13 mouse cellular contexts compared by ENCODE assay signal in the genomic region with DNA sequence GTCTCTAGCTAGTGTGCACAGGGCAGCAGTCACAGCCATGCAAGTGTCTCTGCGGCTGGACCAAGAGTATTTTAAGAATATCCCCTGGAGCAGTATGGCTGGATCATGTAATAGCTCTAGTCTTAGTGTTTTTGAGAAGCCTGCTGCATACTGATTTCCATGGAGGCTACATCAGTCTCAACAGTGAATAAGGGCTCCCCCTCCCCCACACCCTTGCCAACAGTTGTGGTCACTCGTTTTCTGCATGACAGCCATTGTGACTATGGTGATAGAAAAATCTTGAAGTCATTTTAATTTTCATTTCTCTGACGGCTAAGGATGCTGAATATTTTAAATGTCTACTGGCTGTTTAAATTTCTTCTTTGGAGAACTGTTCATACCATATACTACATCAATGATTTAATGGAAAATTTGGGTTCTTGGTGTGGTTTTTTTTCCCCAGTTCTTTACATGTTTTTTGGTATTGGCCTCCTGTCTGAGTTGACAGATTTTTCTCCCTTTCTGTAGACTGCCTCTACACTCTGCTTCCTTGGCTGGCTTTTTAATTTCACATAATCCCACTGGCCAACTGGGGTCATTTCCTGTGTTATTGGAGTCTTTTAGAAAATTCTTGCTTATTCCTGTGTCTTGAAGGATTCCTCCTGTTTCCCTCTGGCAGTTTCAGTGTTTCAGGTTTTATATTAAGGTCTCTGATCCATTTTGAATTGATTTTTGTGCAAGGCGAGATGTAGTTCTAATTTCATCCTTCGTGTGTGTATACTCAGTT. TPM values are rescaled to one million over a fixed set of nuclear protein-coding genes. Genes with fewer than 3 reads are reported as not detected.
DNase-seq lines count a peak whose midpoint lies in the region; ATAC-seq lines count a peak whose summit lies in the region.
"Had no signal": no experiment of that assay in that cellular context is flagged by ENCODE, and none has a peak within 500 bp of the region (broad histone marks: within the 10 kb centered on the region; RNA-seq: fewer than 3 reads in every experiment).

No protein-coding gene starts in this region.

- H3K9ac ChIP-seq in heart, embryonic 12.5 days: no peak overlapping the region
- no peak overlapping the region for H3K9ac ChIP-seq in embryonic facial prominence, embryonic 14.5 days (ENCODE audit: low read depth, low read length)
- H3K9ac ChIP-seq in limb, embryonic 13.5 days: no peak overlapping the region
- H3K9ac ChIP-seq: forebrain, embryonic 15.5 days had no signal

- no peak for ATAC-seq in heart, embryonic 12.5 days (ENCODE audit: insufficient number of reproducible peaks, low FRiP score)
- no peak for ATAC-seq in embryonic facial prominence, embryonic 14.5 days (ENCODE audit: low read depth)
- no peak for ATAC-seq in limb, embryonic 13.5 days (ENCODE audit: low FRiP score, low read depth)
- no peak for ATAC-seq in CD4-positive, CD25-positive, alpha-beta regulatory T cell, adult 4 months

- no peaks in the 10 kb centered on the region for H3K36me3 ChIP-seq in heart, embryonic 12.5 days
- no peaks in the 10 kb centered on the region for H3K36me3 ChIP-seq in embryonic facial prominence, embryonic 14.5 days (ENCODE audit: control insufficient read depth, insufficient read depth, low read length)
- no peaks in the 10 kb centered on the region for H3K36me3 ChIP-seq in limb, embryonic 13.5 days
- H3K36me3 ChIP-seq: forebrain, embryonic 15.5 days had no signal

- no peak overlapping the region for H3K4me2 ChIP-seq in heart, embryonic 12.5 days
- H3K4me2 ChIP-seq in embryonic facial prominence, embryonic 14.5 days (ENCODE audit: low read depth, low read length): no peak overlapping the region
- H3K4me2 ChIP-seq in limb, embryonic 13.5 days (replicated peaks): no peak overlapping the region
- H3K4me2 ChIP-seq: forebrain, embryonic 15.5 days had no signal

- intact Hi-C loops in left cerebral cortex, postnatal 36 days (cut with DNase I): no loop called here

- no peaks in the 10 kb centered on the region for H3K27me3 ChIP-seq in heart, embryonic 12.5 days (replicated peaks)
- no peaks in the 10 kb centered on the region for H3K27me3 ChIP-seq in embryonic facial prominence, embryonic 14.5 days (replicated peaks; ENCODE audit: control insufficient read depth, insufficient read depth, low read length)
- no peaks in the 10 kb centered on the region for H3K27me3 ChIP-seq in limb, embryonic 13.5 days
- H3K27me3 ChIP-seq: forebrain, embryonic 15.5 days had no signal

- 77% methylated on average over 5 of the region's 5 CpGs for WGBS in heart, embryonic 12.5 days
- 50% methylated on average over 5 of the region's 5 CpGs for WGBS in embryonic facial prominence, embryonic 14.5 days
- WGBS in limb, embryonic 13.5 days: 54% methylated on average over 5 of the region's 5 CpGs

- no peak overlapping the region for H3K4me3 ChIP-seq in heart, embryonic 12.5 days
- H3K4me3 ChIP-seq in embryonic facial prominence, embryonic 14.5 days (ENCODE audit: low read depth, low read length): no peak overlapping the region
- no peak overlapping the region for H3K4me3 ChIP-seq in limb, embryonic 13.5 days
- H3K4me3 ChIP-seq: forebrain, embryonic 15.5 days had no signal

- H3K9me3 ChIP-seq in heart, embryonic 12.5 days (replicated peaks): no peaks in the 10 kb centered on the region
- H3K9me3 ChIP-seq in embryonic facial prominence, embryonic 14.5 days (ENCODE audit: control insufficient read depth, low read length): no peaks in the 10 kb centered on the region
- H3K9me3 ChIP-seq in limb, embryonic 13.5 days: no peaks in the 10 kb centered on the region
- H3K9me3 ChIP-seq: forebrain, embryonic 15.5 days had no signal

- peak; percentile 33 for DNase-seq in heart, adult 8-10 months (ENCODE audit: low spot score)
- DNase-seq in kidney, adult 9 months: peak; percentile 30
- no peak for DNase-seq in kidney, postnatal 25 days
- no peak for DNase-seq in embryonic facial prominence, embryonic 14.5 days (ENCODE audit: low spot score)
- DNase-seq in left cerebral cortex, postnatal 36 days (ENCODE audit: low spot score in 2 of 2): no peak
- DNase-seq: thymus, postnatal 4 days had no signal

- H3K27ac ChIP-seq in heart, embryonic 12.5 days (ENCODE audit: poor library complexity, severe bottlenecking): no peak overlapping the region
- H3K27ac ChIP-seq in embryonic facial prominence, embryonic 14.5 days (replicated peaks; ENCODE audit: low read depth, low read length): 0 out of 2 replicates have a peak overlapping the region, but pooled peaks have one; percentile 22
- peak overlapping the region; percentile 33; the same call in 1 of the 2 replicates for H3K27ac ChIP-seq in limb, embryonic 13.5 days
- H3K27ac ChIP-seq: forebrain, embryonic 15.5 days had no signal

- 0 out of 2 replicates have a peak, but pooled peaks cover 2% of the 10 kb centered on the region for H3K4me1 ChIP-seq in heart, embryonic 12.5 days (replicated peaks)
- H3K4me1 ChIP-seq in embryonic facial prominence, embryonic 14.5 days (ENCODE audit: control insufficient read depth, insufficient read depth, low read length): peaks cover 16% of the 10 kb centered on the region
- peaks cover 24% of the 10 kb centered on the region for H3K4me1 ChIP-seq in limb, embryonic 13.5 days
- H3K4me1 ChIP-seq: forebrain, embryonic 15.5 days had no signal

RNA-seq across cellular contexts. Expression of gene Svopl, which starts 13.8 kb away (rescaled TPM):
- 1 to 10 TPM in 1 of 4 experiments, under 1 TPM in 3; 0.13 to 1.0 (median 0.62) TPM for total RNA-seq in heart, adult 8-10 months (2022)
- polyA plus RNA-seq in heart, embryonic 12.5 days (2016; fragmentation: Nextera tagmentation; extraction: Ambion mirVana): 0.06 and 0.14 TPM in 2 replicates
- polyA plus RNA-seq in embryonic facial prominence, embryonic 14.5 days (2014; fragmentation: Nextera tagmentation; extraction: Ambion mirVana): 3.8 and 6.0 TPM in 2 replicates
- polyA plus RNA-seq in limb, embryonic 13.5 days (2015; fragmentation: Nextera tagmentation; extraction: Ambion mirVana): 3.1 and 3.2 TPM in 2 replicates
- polyA plus RNA-seq in CD4-positive, CD25-positive, alpha-beta regulatory T cell, adult 4 months (2017; shearing (Covaris generic)): under 1 TPM in 1 of 2 experiments, not detected in 1; 0.24 TPM
- not detected for total RNA-seq in left cerebral cortex, postnatal 36 days (2021)
- total RNA-seq: liver, adult 2 months; megakaryocyte progenitor cell, adult 5-6 weeks; neutrophil, adult 5-6 weeks had no signal
- polyA plus RNA-seq: liver, adult 2 months had no signal

Comparison
In these comparisons a context has a peak if more than half of its experiments do, and no peak if none do; other contexts are left out.
1. DNase-seq: peak in heart, adult 8-10 months (single experiment) and kidney, adult 9 months (single experiment); none in kidney, postnatal 25 days (0 of 2), embryonic facial prominence, embryonic 14.5 days (single experiment) and left cerebral cortex, postnatal 36 days (0 of 2).